Mouse (Mus musculus): ENCODE data around the gene Ldlrad2. TPM values are rescaled to one million over a fixed set of nuclear protein-coding genes. Genes with fewer than 3 reads are reported as not detected.

Gene Ldlrad2
- polyA plus RNA-seq (2012; rRNA removed): not detected in 2 replicates

DNA sequence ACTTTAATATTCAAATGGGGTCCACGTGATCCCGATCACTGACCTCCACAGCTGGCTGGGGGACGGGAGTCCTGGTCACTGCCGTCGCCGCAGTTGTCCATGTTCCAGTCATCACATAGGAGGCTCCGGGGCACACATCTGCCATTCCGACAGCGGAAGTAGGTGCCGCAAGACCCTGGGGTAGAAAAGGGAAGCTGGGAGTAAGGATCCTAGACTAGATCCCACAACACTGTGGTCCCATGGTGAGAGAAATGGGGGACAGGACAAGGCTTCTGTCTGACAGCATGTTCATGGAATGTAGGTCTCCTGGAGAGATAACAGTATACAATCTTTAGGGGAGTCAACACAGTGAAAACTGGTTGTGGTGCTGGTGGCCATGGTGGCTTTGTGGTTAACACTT, at the start of gene Ldlrad2:
TSS of gene Ldlrad2 (minus strand) at position 101 of the 400 bp plus-strand sequence.
- Histone ChIP-seq H3K36me3 (ENCODE audit: control insufficient read depth, insufficient read depth, low read length) (no peaks in the 10 kb centered on the region), H3K27ac (ENCODE audit: insufficient read depth, low read depth, low read length) (no peak within 1 kb of the TSS), H3K27me3 (replicated peaks; ENCODE audit: control insufficient read depth, insufficient read depth, low read length) (no peaks in the 10 kb centered on the region), H3K4me1 (ENCODE audit: control insufficient read depth, insufficient read depth, low read length) (no peaks in the 10 kb centered on the region), H3K4me3 (ENCODE audit: insufficient read depth, low read depth, low read length) (no peak within 1 kb of the TSS)
- TF ChIP-seq CTCF (conservative IDR thresholded peaks at IDR 0.05; ENCODE audit: insufficient read depth, insufficient read length, low read depth, low read length) (no peak), POLR2A (IDR thresholded peaks at IDR 0.05; ENCODE audit: low read depth, low read length) (no peak)
- 88% methylated on average over 10 of the region's 10 CpGs for WGBS
- no peak for DNase-seq

DNA sequence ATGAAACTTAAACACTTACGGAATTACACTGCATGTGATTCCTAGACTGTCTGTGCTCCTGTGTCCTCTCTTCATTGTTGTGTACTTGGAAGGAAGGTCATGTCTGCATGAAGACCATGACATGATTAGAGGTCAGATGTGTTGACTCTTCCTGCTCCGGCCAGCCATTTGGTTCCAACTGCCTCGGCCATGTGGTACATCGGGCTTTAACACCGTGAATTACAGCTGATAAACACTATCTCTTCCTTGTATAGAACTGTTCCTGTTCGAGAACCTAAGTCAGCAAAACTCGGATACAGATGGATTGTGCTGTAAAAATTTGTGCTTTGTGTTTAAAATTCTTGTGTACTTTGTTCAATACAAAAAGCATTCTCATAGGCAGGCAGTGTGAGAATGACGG, 48.5 kb upstream of the Ldlrad2 start:
- no peak for DNase-seq
- TF ChIP-seq CTCF (conservative IDR thresholded peaks at IDR 0.05; ENCODE audit: insufficient read depth, insufficient read length, low read depth, low read length) (no peak), POLR2A (IDR thresholded peaks at IDR 0.05; ENCODE audit: low read depth, low read length) (no peak)
- no peak overlapping the region for H3K27ac ChIP-seq (ENCODE audit: insufficient read depth, low read depth, low read length)
- WGBS: 87% methylated on average over 8 of the region's 8 CpGs
- H3K4me3 ChIP-seq (ENCODE audit: insufficient read depth, low read depth, low read length): no peak overlapping the region
- H3K4me1 ChIP-seq (ENCODE audit: control insufficient read depth, insufficient read depth, low read length): no peaks in the 10 kb centered on the region
- peaks cover 11% of the 10 kb centered on the region for H3K36me3 ChIP-seq (ENCODE audit: control insufficient read depth, insufficient read depth, low read length)
- H3K27me3 ChIP-seq (replicated peaks; ENCODE audit: control insufficient read depth, insufficient read depth, low read length): no peaks in the 10 kb centered on the region

DNA sequence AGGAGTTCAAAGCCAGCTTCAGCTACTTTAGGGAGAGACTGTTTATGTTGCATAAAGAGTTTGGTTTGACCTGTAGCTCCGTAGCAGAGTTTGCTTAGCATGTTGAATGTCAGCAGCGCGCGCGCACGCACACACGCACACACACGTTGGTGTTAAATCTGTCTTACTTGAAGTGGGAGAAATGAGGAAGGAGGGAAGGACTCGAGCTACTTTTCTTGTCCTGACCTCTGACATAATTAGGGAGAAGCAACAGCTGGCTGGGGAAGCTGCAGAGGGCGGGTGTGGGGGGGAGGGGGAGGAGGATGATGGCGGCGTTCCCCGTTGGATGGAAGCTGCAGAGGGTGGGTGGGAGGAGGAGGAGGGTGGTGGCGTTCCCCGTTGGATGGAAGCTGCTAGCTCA, 35.9 kb upstream of the Ldlrad2 start:
- no peak for TF ChIP-seq POLR2A (IDR thresholded peaks at IDR 0.05; ENCODE audit: low read depth, low read length)
- no peak for TF ChIP-seq CTCF (conservative IDR thresholded peaks at IDR 0.05; ENCODE audit: insufficient read depth, insufficient read length, low read depth, low read length)
- no peaks in the 10 kb centered on the region for H3K4me1 ChIP-seq (ENCODE audit: control insufficient read depth, insufficient read depth, low read length)
- DNase-seq: peak; percentile 23
- no peaks in the 10 kb centered on the region for H3K27me3 ChIP-seq (replicated peaks; ENCODE audit: control insufficient read depth, insufficient read depth, low read length)
- H3K27ac ChIP-seq (ENCODE audit: insufficient read depth, low read depth, low read length): no peak overlapping the region
- WGBS: 53% methylated on average over 15 of the region's 15 CpGs
- peaks cover 2% of the 10 kb centered on the region; the same call in 1 of the 2 replicates for H3K36me3 ChIP-seq (ENCODE audit: control insufficient read depth, insufficient read depth, low read length)
- no peak overlapping the region for H3K4me3 ChIP-seq (ENCODE audit: insufficient read depth, low read depth, low read length)

DNA sequence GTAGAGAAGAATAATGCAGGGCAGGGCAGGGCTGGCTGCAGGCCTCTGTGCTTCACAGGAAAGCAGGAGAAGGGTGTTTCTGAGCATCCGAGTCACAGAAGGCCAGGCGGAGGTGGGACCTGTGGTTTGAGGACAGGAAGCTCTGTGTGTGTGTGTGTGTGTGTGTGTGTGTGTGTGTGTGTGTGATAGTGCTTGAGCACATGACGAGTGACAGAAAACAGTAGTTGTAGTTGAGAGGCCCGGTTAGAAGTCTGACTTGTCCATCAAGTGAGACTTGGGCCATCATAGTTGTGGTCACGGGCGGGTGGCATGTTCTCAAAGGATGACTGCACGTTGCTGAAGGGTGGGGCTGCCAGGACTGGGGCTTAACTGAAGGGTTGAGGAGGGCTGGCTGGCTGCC, 35.3 kb upstream of the Ldlrad2 start:
- Histone ChIP-seq H3K27ac (ENCODE audit: insufficient read depth, low read depth, low read length) (no peak overlapping the region), H3K36me3 (ENCODE audit: control insufficient read depth, insufficient read depth, low read length) (peaks cover 2% of the 10 kb centered on the region; the same call in 1 of the 2 replicates), H3K4me3 (ENCODE audit: insufficient read depth, low read depth, low read length) (no peak overlapping the region), H3K27me3 (replicated peaks; ENCODE audit: control insufficient read depth, insufficient read depth, low read length) (no peaks in the 10 kb centered on the region), H3K4me1 (ENCODE audit: control insufficient read depth, insufficient read depth, low read length) (no peaks in the 10 kb centered on the region)
- 57% methylated on average over 7 of the region's 7 CpGs for WGBS
- peak; percentile 18 for DNase-seq
- TF ChIP-seq POLR2A (IDR thresholded peaks at IDR 0.05; ENCODE audit: low read depth, low read length) (no peak), CTCF (conservative IDR thresholded peaks at IDR 0.05; ENCODE audit: insufficient read depth, insufficient read length, low read depth, low read length) (no peak)

DNA sequence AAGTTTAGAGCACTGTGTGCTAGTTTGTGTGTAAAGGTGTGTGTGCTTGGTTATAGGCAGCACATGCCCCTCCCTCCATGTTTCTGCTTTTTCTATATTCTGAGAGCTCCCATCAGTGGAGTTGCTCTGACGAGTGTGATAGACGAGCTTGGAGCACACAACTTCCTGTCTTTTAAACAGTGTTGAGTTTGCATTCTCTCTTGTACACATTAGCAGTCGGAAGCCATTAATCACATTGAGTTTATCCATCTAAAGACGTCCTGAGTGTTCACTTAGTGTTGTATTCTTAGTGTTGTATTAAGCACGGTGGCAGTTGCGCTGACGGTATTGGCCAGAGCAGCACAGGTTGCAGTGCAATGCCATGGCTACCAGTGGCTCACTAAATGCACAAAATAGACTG, 34.9 kb upstream of the Ldlrad2 start:
- 55% methylated on average over 7 of the region's 7 CpGs for WGBS
- H3K36me3 ChIP-seq (ENCODE audit: control insufficient read depth, insufficient read depth, low read length): peaks cover 2% of the 10 kb centered on the region; the same call in 1 of the 2 replicates
- TF ChIP-seq CTCF (conservative IDR thresholded peaks at IDR 0.05; ENCODE audit: insufficient read depth, insufficient read length, low read depth, low read length) (no peak), POLR2A (IDR thresholded peaks at IDR 0.05; ENCODE audit: low read depth, low read length) (no peak)
- H3K4me3 ChIP-seq (ENCODE audit: insufficient read depth, low read depth, low read length): no peak overlapping the region
- H3K27me3 ChIP-seq (replicated peaks; ENCODE audit: control insufficient read depth, insufficient read depth, low read length): no peaks in the 10 kb centered on the region
- DNase-seq: peak; percentile 22
- H3K27ac ChIP-seq (ENCODE audit: insufficient read depth, low read depth, low read length): no peak overlapping the region
- H3K4me1 ChIP-seq (ENCODE audit: control insufficient read depth, insufficient read depth, low read length): no peaks in the 10 kb centered on the region

DNA sequence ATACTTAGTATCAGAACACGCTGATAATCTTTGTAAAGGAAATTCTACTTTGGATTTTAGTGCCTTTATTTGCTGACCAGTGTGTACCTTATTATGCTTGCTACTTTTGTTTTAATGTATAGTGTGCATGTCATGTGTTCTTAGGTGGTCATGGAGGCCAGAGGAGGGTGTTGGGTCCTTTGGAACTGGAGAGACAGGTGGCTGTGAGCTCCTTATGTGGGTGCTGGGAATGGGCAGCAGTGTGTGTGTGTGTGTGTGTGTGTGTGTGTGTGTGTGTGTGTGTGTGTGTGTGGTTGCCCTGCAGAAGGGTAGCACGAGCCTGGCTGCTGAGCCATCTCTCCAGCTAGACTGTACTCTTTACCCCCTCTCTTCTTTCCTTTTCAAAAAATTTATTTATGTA, 32.7 kb upstream of the Ldlrad2 start:
- no peak for DNase-seq
- Histone ChIP-seq H3K36me3 (ENCODE audit: control insufficient read depth, insufficient read depth, low read length) (peaks cover 2% of the 10 kb centered on the region; the same call in 1 of the 2 replicates), H3K4me1 (ENCODE audit: control insufficient read depth, insufficient read depth, low read length) (no peaks in the 10 kb centered on the region), H3K27me3 (replicated peaks; ENCODE audit: control insufficient read depth, insufficient read depth, low read length) (no peaks in the 10 kb centered on the region), H3K27ac (ENCODE audit: insufficient read depth, low read depth, low read length) (no peak overlapping the region), H3K4me3 (ENCODE audit: insufficient read depth, low read depth, low read length) (no peak overlapping the region)
- TF ChIP-seq CTCF (conservative IDR thresholded peaks at IDR 0.05; ENCODE audit: insufficient read depth, insufficient read length, low read depth, low read length) (no peak), POLR2A (IDR thresholded peaks at IDR 0.05; ENCODE audit: low read depth, low read length) (no peak)
- WGBS: 92% methylated on average over 2 of the region's 2 CpGs

DNA sequence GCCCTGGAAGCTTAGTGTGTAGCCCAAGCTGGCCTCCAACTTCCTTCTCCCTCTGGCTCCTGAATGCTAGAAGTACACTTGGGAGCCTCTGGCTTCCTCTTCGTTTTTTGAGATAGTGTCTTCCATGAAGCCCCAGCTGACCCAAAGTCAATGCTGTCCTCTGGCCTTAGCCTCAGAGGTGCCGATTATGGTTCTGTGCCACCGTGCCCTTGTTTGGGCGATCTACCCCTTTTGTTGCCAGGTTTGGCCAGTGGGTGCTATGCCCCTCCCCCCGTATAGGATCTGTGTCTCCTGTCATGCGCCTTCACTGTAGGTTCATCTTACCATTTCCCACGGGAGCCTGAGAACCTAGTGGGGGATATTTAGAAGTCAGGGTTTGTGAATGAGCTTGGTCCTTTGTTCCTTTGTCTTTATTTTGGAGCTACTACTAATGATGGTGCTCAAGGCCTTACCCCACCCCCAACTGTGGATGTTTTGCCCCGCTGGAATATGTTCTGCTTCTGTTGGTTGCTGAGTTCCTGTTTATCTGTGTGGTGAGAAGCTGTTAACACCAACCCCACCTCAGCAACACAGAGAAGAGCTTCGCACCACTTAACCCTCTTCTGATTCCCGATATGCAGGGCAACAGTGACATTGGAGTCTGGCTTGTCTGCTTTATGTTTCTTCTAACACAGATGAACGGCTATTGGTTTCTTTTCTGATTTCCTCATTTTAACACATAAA, 29.2 kb upstream of the Ldlrad2 start:
- no peak overlapping the region for H3K4me3 ChIP-seq (ENCODE audit: insufficient read depth, low read depth, low read length)
- no peak for DNase-seq
- H3K27ac ChIP-seq (ENCODE audit: insufficient read depth, low read depth, low read length): no peak overlapping the region
- no peak for TF ChIP-seq POLR2A (IDR thresholded peaks at IDR 0.05; ENCODE audit: low read depth, low read length)
- no peak for TF ChIP-seq CTCF (conservative IDR thresholded peaks at IDR 0.05; ENCODE audit: insufficient read depth, insufficient read length, low read depth, low read length)
- H3K4me1 ChIP-seq (ENCODE audit: control insufficient read depth, insufficient read depth, low read length): peaks cover 12% of the 10 kb centered on the region
- H3K27me3 ChIP-seq (replicated peaks; ENCODE audit: control insufficient read depth, insufficient read depth, low read length): no peaks in the 10 kb centered on the region
- whole genome bisulfite sequencing: 71% methylated on average over 11 of the region's 11 CpGs
- peaks cover 2% of the 10 kb centered on the region; the same call in 1 of the 2 replicates for H3K36me3 ChIP-seq (ENCODE audit: control insufficient read depth, insufficient read depth, low read length)

All from kidney, adult 2 months (tissue).